Mouse (Mus musculus): ENCODE data around the gene Focad.

GRCm38 (mm10) chr4:88415017-88415416 lies 320.6 kb downstream of the Focad start:
- TF ChIP-seq CTCF (IDR thresholded peaks at IDR 0.05; ENCODE audit: extremely low read depth, insufficient read depth, low read length) (no peak), POLR2A (IDR thresholded peaks at IDR 0.05; ENCODE audit: extremely low read depth, insufficient read depth, low read length) (no peak)
